Mouse (Mus musculus): ENCODE data around the gene Syt6.
A peak's percentile ranks its signal among the peaks of the same experiment; 100 is the strongest.

The Syt6 gene

DNA sequence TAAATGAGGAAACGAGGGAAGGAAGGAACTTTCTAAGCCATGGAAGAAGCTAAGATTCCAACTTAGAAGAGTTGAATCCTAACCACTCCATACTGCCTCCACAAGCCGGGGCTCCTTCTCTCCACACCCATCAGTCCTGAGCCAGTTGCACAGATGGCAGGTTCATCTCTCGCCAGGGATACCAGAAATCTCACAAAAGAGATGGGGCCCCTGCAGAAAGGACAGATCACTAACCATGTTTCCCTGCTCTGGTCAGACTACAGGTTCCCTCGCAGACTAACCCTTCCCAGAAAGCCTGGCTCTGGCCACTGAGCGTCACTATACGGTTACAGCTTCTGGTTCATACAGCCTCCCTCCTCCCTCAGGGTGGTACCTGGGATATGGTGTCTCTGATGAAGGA lies 74.7 kb downstream of the Syt6 start:
- DNase-seq = no peak

DNA sequence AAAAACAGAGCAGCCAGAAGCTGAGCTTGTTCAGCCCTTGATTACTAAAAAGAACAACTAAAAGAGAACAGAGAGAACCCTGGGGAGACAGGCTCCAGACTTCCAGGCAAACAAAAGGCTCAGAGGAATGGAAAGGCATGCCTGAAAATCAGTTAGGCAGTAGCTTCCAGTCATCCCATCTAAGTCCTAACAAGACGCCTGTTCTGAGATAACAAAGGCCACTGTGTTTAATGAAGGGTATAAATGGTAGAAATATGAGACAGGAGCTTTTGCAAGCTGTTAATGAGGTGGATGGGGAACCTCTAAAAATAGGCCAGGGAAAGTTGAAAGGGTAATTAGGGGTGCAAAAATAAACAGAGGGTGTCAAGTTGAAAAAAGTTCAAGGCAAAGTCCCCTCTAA lies 75.4 kb downstream of the Syt6 start:
- DNase-seq = no peak

DNA sequence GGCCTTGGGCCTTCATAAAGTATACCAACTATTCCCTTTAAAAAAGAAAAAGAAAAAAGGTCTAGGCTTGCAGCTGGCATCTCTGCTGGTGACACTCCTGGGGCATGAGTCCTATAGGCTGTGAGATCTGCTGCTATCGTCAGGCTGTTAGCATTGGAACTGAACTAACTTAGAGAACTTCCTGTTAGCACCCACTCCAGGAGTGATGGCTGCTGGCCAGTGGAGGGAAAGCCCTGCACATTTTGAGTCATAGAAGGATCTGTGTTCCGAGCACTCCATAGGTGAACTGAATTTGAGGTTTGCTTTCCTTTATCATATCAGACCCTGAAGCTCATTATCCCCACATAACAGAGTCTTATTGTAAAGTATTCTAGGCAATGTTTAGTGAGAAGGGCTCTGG lies 85.0 kb downstream of the Syt6 start:
- no peak for DNase-seq

DNA sequence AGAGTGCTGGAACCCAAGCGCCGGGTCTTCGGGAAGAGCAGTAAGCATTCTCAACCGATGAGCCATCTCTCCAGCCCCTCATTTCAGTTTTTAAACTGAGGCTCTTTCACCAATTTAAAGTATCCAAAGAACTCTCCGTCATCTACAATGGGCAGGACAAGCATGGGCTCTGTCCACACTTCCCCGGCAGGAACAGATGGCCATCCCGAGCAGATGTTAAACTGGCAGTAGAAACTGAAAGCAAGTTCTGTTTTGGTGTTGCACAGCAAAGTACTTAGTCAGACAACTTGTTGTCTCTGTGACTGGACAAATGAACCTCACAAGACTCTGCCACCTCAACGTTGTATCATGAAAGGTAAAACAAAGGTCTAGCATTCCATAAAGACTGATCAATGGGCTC lies 86.7 kb downstream of the Syt6 start:
- DNase-seq = no peak

DNA sequence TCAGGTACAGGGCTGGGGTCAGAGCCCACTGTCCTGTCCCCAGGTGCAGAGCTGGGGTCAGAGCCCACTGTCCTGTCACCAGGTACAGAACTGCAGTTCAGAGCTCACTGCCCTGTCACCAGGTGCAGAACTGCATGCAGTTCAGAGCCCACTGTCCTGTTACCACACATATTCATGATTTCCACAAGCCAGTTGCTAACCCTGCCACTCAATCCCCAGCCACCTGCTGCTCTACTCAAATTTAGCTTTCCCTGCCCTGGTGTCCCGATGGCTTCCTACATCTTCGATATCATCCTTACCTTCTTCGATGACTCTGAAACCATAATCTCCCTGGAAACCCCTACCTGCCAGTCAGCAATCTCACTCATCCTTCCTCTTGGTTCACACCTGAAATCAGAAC lies 88.4 kb downstream of the Syt6 start:
- no peak for DNase-seq

DNA sequence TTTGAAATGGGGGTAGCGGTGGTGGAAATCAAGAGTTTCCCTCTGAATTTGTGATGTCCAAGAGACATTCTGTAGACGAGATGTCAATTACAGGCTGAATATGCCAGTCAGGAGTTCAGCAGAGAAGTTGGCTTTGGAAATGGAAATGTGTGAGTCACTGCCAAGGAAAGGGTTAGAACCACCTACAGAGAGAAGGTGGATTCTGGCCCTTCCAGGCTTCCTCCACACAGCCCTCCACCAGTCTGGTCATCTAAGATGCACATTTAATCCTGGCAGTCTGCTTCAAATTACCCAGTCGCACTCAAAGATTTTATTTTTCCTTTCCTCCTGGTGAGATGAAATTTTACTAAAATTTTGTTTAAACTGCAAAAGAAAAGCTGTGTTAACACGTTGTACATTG lies 97.1 kb downstream of the Syt6 start:
- no peak for DNase-seq

DNA sequence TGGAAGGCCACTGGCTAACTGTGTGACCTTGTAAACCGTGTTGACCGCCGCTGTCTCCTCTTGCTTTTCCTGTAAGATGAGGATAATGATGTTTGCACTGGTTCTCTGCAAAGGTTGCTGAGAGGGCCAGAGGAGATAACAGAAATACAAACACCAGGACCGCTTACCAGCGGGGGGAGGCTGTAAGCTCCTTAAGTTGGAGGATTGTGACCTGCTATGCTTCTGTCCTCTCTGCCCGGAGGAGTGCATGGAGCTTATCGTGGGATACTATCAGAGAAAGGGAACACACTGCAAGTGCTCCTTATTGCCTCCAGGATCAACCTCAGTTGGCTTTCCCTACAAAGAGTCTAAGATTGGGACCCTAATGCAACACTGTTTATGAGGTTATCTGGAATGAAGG lies 97.7 kb downstream of the Syt6 start:
- DNase-seq = no peak

DNA sequence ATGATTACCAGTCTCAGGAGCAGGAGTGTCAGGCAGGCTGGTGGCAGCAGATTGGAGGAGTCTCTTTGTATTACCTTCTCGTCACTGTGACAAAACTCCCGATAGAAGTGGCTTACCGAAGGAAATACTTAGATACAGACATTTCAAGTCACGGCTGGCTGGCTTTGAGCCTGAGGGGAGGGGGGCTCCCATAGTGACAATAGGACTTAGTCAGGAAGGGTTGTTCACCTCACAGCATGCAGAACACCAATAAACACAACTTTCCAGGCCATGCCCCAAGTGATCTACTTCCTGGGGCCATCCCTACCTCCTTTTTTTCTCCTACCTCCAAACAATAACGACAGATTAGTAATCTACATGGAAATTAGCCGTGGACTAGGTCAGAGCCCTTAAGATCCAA lies 103.8 kb downstream of the Syt6 start:
- DNase-seq = no peak

DNA sequence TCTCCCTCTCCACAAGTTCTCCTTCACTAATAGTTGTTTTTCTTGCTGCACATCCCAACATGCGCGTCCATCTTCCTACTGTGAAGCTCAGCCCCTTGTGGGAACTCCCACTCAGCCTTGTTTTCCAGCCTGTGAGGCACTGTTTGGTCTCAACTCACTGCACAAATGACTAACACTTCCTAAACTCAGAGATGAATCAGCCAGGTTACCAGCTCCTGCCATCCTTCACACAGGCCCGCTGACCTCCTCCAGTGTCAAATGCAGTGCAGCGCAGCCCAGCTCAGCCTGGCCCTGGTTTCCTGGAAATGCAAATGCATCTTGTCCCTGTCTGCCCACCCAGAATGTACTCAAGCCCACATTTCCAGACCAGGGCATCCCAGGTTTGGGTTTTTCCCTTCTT lies 107.4 kb downstream of the Syt6 start:
- no peak for DNase-seq

DNA sequence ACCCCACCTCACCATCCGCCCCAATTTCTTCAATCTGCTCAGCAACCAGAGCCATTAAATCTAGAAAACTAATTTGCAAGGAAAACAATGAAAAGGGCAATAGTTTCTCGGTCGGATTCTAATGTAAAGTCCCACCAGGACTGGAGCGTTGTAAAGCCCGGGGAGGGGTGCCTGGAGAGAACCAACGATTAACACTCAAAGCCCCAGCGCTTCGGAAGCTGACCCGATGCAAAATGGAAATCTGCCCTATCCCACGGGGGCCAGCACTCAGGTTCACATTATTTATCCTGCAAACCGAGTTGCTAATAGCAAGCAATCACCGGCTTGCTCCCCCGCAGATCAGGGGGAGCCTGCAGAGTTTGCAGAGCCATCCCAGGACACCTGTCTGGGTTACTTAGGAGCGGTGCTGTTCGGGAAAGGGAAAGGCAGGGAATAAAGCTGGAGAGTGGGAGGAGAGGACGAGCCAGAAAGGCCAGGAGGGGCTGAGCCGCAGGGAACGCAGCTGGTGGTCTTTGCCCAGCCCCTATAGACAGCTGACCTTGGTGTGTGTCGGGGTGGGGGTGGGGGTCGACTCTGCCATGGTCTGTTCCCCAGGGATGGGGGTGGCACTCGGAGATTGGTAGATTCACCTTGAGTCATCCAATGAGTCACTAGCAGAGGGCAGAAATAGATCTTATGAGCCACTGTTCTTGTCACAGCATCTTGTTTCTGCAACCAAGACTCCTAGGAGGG lies 108.4 kb downstream of the Syt6 start:
- DNase-seq = no peak

DNA sequence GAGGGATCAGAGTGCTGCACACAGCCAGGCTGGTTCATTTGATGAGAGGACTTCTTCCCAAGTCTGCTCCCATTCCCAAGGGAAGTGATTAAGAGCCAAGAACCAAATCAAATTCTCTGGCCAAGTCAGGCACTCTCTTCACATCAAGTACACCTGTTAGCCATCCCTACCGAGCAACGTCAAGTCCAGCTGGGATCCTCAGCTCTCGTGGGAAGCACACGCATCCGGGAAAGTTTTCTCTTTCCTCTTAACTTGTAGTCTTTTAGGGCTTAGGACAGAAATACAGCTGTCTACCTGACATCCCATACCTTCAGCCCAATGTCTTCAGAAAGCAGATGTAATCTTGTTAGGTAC lies 108.9 kb downstream of the Syt6 start:
- DNase-seq = no peak

DNA sequence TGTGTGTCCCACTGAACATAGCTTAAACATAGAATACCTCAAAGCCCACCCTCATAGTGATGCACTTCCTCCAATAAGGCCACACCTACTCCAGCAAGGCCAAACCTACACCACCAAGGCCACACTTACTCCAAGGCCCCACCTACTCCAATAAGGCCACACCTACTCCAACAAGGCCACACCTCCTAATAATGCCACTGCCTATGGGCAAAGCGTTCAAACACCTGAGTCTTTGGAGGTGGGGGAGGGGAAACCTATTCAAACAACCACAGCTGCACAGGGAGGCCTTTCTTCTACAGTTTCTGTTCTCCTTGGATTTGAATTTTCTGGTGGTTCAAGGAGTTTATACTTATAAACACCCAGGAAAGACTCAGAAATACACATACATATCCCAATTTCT lies 114.0 kb downstream of the Syt6 start:
- no peak for DNase-seq

DNA sequence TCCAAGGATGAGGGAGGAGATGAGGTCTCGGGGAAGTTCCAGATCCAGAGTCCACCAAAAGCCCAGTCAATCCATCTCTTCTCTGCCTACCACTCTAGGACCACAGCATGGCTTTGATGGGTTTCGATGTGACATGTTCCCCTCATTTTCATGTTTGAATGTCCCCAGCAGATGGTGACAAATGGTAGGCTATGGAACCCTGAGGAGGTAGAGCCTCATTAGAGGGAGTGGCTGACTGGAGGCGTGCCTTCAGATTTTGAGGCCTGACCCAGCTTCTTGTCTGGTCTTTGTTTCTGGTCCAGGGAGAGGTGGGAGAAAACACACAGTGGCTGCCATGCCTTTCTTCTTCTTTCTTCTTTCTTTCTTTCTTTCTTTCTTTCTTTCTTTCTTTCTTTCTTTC lies 115.5 kb downstream of the Syt6 start:
- DNase-seq = peak in 1 of 2 experiments; percentile 26

Data from lung, adult 18-20 months (tissue).